Mouse (Mus musculus): Measurements from ENCODE around the gene Exoc3l4.

DNA sequence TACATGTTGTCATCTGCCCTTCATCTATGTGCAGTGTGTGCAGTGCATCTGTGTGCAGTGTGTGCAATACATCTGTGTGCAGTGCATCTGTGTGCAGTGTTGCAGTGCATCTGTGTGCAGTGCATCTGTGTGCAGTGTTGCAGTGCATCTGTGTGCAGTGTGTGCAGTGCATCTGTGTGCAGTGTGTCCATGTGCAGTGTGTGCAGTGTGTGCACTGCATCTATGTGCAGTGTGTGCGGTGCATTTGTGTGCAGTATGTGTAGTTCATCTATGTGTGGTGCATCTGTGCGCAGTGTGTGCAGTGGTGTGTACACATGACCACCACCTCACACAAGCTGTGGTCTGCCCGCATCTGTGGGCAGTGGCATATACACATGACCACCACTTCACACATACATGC is 49.6 kb downstream of the Exoc3l4 start:
- no peak for TF ChIP-seq MAX (IDR thresholded peaks at IDR 0.05; ENCODE audit: low read depth)
- no peak for TF ChIP-seq USF1 (IDR thresholded peaks at IDR 0.05; ENCODE audit: low read depth)
